Mouse (Mus musculus): ENCODE data around the gene Rnaseh1.

The Rnaseh1 gene

GRCm38 (mm10) chr12:28667287-28667686 is 17.9 kb downstream of the Rnaseh1 start:
- DNase-seq (ENCODE audit: low spot score in 2 of 2) = no peak

DNA sequence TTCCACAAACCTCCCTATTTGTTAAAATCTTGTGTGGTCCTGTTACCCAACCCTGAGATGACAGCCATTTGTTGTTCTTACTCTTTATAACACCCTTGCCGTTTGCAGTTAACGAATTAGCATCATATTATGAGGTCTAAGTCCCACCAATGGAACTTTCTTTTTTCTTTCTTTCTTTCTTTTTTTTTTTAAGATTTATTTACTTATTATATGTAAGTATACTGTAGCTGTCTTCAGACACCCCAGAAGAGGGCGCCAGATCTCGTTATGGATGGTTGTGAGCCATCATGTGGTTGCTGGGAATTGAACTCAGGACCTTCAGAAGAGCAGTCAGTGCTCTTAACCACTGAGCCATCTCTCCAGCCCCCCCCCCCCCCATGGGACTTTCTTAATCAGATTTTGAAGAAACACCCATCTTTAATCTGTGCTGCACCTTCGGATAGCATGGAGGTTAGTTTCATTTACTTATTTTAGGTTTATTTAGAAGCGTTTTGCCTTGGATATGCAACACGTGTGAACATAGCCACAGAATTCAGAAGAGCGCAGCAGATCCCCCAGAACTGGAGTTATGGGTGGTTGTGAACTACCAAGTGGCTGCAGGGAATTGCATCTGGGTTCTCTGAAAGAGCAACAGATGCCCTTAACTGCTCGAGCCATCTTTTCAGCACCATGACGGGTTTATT is 24.8 kb downstream of the Rnaseh1 start:
- DNase-seq (ENCODE audit: low spot score in 2 of 2) = no peak

DNA sequence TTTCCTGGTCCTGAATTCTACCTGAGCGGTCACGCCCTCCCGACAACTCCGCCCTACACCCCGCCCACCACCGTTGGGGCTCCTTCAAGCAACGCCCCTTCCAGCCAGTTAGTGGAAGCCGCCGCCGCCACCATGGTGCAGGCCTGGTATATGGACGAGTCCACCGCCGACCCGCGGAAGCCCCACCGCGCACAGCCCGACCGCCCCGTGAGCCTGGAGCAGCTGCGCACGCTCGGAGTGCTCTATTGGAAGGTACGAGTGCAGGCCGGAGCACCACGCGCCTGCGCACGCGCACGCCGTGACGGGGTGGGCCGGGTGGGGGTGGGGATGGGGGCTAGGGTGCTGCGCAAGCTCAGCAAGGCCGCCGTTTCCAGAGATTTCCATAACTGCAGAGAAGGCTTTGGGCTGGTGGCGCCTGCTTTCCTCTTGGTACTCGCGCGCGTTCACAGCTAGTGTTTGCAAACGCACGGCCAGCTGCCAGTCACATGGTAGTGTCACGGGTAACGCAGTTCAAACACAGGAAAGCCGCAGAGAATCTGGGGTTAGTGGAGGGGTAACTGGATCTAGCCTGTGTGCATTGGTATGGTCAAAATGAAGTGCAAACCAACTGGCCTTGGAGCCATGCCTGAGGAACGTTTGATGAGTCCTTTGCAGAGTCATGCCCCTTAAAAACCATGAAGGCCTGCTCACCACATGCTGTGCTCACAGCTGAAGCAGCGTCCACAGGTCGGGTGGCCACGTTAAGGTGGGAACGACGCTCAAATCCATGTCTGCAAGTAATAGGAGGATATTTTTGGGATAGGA is 25.9 kb downstream of the Rnaseh1 start, which contains the start of gene Adi1:
Adi1 (plus strand) TSS at position 111 of the 804 bp plus-strand sequence.
- DNase-seq (ENCODE audit: low spot score in 2 of 2) = peak; percentile 86 to 89

DNA sequence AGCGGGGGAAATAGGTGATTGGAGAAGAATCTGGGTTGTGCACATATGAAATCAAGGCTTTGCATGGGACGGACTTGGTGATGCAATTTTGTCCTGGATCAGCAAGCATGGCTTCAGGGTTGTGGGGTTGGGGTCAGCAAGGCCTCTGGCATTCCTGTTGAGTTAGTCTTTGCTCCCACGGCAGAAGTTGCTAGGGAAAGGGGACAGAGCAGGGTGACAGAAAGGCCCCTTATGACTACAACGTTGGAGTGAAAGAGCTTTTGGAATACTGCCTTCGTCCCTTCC is 26.5 kb downstream of the Rnaseh1 start:
- no peak for DNase-seq (ENCODE audit: low spot score in 2 of 2)

DNA sequence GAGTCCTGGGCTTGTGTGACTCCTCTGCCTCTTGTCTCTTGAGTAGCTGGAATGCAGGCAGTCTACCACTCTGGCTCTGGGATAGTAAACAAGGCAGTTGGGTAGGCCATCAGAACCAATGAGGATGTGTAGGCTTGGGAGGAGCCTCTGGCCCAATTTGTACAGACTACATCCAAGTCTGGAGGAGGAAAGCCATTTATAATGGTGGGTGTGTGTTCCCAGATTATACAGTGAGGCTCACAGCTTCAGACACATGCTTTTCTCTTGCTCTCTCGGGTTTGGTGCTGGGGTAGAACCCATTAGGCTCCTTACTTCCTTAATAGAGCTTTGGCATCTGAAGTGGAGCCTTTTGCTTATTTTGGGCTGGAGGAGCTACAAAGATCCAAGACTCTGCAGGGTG is 35.3 kb downstream of the Rnaseh1 start:
- no peak for DNase-seq (ENCODE audit: low spot score in 2 of 2)

DNA sequence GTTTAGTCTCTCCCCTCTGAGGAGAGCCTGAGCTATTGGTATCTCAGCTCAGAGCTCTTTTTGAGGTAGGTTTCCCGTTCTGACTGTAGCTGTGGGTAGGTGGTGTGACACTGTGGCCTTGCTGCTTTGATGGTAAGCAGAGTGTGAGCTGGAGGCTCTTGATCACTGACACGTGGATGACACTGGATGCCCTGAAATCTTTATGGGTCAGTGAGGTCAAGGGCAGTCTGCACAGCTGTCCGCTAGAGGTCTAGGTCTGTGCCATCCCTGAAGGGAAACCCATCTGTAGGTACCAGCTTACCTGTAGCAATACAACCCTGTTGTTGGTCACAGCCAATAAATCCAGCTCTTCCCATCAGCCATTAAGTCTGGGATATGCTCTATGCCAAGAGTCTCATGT is 36.4 kb downstream of the Rnaseh1 start:
- no peak for DNase-seq (ENCODE audit: low spot score in 2 of 2)

DNA sequence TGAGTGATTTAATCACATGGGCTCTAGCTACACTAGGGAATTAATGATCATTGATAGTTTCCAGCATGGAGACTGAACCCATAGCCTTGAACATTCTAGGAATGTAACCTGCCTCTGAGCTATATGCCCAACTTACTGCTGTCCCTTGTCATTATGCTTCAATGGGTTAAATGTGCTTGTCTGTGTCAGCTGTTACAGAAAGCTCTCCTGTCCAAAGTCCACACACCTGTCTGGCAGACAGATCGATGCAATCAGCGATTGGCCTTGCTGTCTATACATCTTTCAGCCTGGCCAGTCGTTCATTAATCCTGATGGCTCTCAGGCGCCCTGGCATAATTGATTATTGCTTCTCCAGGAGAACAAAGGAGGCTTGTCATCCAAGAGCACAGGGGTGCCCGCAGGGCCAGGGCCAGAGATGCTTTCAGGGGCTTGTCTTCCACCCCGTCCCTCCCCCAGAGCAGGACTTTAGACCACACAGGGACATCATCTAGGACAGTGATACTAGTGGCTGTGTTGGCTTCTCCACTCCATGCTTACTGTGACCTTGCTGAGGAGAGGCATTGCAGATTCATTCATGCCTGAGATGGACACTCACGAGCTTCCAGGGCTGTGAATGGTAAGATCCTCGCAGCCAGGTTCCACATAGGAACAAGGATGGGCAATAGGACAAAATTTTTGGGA is 36.9 kb downstream of the Rnaseh1 start:
- DNase-seq (ENCODE audit: low spot score in 2 of 2) = no peak

DNA sequence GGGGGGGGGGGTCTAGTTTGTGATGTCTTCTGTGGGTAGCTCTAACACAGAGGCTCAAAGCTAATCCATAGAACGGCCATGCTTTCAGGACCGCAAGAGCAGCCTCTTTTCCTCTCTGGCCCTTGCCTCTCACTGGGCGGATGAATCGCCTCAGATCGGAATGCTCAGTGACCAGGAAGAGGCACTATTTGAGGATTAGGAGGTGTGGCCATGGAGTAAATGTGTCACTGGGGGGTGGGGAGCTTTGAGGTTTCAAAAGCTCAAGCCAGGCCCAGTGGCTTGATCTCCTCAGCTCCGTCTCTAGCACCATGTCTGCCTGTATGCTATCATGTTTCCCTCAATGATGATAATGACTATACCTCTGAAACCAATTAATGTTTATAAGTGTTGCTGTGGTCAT is 39.6 kb downstream of the Rnaseh1 start:
- DNase-seq (ENCODE audit: low spot score in 2 of 2) = no peak

DNA sequence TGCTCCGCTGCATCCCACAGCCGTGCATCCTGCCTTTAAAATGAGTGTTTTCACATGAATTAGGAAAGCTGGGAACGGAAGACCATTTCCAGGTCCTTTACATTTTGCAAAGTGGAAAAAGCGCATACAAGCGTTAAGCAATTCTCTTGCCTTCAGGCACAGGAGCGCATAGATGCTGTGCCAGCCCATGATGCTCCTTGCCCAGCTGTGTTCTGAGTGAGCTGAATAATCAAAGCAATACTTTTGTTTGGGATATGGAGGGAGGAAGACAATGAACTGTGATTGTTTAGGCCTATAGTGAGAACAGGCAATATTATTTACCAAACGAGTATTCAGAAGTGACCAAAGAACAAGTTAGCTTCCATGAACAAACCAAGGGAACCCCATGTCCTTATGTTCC is 41.3 kb downstream of the Rnaseh1 start:
- no peak for DNase-seq (ENCODE audit: low spot score in 2 of 2)

GRCm38 (mm10) chr12:28693738-28694137 is 44.3 kb downstream of the Rnaseh1 start:
- DNase-seq (ENCODE audit: low spot score in 2 of 2) = no peak

DNA sequence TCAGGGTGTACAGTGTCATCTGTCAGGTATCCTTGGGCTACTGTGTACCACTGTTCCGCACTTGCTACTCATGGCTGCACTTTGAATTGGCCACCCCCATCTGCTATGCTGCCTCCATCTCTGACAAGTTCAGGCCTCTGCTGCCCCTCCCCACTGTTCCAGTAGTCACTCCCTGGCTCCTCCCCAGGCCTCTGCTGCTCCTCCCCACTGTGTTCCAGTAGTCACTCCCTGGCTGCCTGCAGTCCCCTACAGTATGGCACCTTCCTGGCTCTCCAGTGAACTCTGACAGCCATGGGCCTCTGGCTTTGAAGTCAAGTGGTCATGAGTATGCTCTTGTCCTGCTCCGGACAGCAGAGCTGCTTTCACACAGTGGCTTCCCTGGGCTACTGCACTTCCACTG is 44.8 kb downstream of the Rnaseh1 start:
- DNase-seq (ENCODE audit: low spot score in 2 of 2) = no peak

DNA sequence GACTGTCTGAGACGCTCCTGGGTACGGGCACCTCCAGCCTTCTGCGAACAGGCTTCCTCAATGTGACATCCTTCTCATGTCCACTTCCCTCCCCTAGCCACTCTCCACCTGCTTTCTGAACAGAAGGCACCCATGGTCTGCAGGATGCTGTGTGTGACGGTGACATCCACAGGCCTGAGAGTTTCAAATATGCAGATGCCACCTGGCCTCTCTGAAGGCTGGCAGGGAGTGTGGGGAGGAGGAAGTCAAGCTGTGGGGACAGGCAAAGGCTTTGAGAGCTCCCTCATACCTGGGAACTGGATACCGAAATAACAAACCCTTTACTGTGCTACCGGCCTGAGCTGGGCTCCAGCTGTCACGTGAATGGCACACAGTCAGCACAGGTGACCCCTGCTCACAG is 45.4 kb downstream of the Rnaseh1 start:
- no peak for DNase-seq (ENCODE audit: low spot score in 2 of 2)

- DNase-seq (ENCODE audit: low spot score in 2 of 2) = no peak
Observed at GRCm38 (mm10) chr12:28697821-28698595, 48.6 kb downstream of the Rnaseh1 start.

GRCm38 (mm10) chr12:28699086-28699485 is 49.7 kb downstream of the Rnaseh1 start:
- DNase-seq (ENCODE audit: low spot score in 2 of 2) = no peak

DNA sequence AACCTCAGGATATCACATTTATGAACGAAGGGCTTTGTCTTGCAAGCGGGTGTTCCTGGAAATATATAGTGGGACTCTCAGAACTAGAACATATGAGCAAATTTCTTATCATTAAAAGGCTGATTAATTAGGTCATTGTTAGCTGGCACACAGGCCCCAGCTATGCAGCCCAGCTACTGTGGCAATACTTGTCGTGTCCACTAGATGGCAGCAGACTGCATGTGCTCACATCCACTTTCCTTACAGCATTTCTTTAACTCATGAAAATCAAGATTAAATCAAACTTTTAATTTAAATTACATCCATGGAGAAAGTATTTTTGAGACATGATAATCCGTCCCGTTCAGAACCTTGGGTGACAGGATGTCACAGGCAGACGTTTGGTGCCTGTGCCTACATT is 50.3 kb downstream of the Rnaseh1 start:
- DNase-seq (ENCODE audit: low spot score in 2 of 2) = peak; percentile 74 to 91

- no peak for DNase-seq (ENCODE audit: low spot score in 2 of 2)
Observed at GRCm38 (mm10) chr12:28700101-28700511, 50.7 kb downstream of the Rnaseh1 start.

GRCm38 (mm10) chr12:28700561-28701025 is 51.2 kb downstream of the Rnaseh1 start:
- DNase-seq (ENCODE audit: low spot score in 2 of 2) = peak; percentile 57 to 67

DNA sequence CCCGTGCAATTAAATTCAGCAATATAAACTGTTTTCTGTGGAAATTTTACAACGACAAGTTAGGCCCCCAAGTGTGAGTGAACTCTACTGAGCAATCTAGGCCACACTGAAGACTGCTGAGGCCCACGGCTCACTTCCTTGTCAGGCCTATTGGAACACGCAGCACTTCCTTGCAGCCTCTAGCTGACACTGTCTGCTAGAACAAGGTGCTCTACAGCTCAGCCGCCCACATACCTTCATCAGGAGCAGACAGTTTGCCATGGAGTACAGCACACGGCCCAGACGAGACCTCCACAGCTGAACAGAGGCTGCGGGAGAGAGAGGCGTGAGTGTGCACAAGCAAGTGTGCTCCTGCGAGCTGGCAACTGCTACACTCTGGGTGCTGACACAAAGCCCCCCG is 51.9 kb downstream of the Rnaseh1 start:
- DNase-seq (ENCODE audit: low spot score in 2 of 2) = peak in 1 of 2 experiments; percentile 41

GRCm38 (mm10) chr12:28704381-28704780 is 55.0 kb downstream of the Rnaseh1 start:
- no peak for DNase-seq (ENCODE audit: low spot score in 2 of 2)

- DNase-seq (ENCODE audit: low spot score in 2 of 2) = no peak
Observed at GRCm38 (mm10) chr12:28705204-28705603, 55.8 kb downstream of the Rnaseh1 start.

GRCm38 (mm10) chr12:28708154-28708553 is 58.8 kb downstream of the Rnaseh1 start:
- no peak for DNase-seq (ENCODE audit: low spot score in 2 of 2)

All from frontal cortex, postnatal 36 days (tissue).